Mouse (Mus musculus): ENCODE data around the gene Asap3. TPM values are rescaled to one million over a fixed set of nuclear protein-coding genes. Genes with fewer than 3 reads are reported as not detected.

Gene Asap3
- polyA plus RNA-seq, 2 experiments, result 0.66 to 1.1 TPM

DNA sequence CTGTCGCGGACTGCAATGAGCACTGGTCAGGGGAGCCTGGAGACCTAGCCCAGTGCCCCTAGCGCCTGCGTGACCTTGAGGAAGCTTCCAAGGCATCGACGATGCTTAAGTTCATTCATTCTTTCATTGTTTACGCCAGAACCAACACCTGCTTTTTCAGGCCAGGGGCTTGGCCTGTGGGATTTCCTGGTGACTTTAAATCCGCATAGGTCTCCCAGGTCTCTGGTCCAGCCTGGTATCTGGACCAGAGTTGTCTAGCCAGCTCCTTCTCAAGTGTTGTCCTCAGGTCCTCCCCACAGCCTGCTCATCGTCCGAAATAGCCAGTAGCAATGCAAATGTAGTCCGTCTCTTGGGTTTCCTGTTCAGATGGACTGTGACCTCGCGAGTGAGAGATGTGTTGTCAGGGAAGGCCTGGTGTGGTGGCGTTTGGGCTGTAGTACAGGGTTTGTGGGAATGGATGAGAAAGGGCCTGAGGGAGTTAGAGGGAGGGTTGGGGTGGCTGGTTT lies 32.9 kb upstream of the Asap3 start:
- Histone ChIP-seq H3K4me3 (ENCODE audit: insufficient read depth in 1 of 2, low read depth in 2 of 2, low read length in 2 of 2) (peak overlapping the region; percentile 68 to 92), H3K9me3 (ENCODE audit: control insufficient read depth, low read length) (no peaks in the 10 kb centered on the region), H3K4me2 (ENCODE audit: low read depth) (peak overlapping the region; percentile 97), H3K27ac (peak overlapping the region; percentile 96), H3K27me3 (ENCODE audit: control insufficient read depth, insufficient read depth, low read length) (no peaks in the 10 kb centered on the region), H3K4me1 (replicated peaks; ENCODE audit: control insufficient read depth in 2 of 2, insufficient read depth in 2 of 2, low read length in 1 of 2) (peaks cover 40 to 43% of the 10 kb centered on the region in 2 experiments), H3K9ac (replicated peaks) (peak overlapping the region; percentile 99), H3K36me3 (replicated peaks; ENCODE audit: control insufficient read depth, insufficient read depth, low read depth) (peaks cover 28% of the 10 kb centered on the region)
- DNase-seq (ENCODE audit: low read depth in 3 of 3, low spot score in 3 of 3) (no peak), ATAC-seq (ENCODE audit: insufficient read depth) (no peak)
- WGBS (ENCODE audit: insufficient replicate concordance), result 4% methylated on average over 14 of the region's 14 CpGs
- TF ChIP-seq CTCF (IDR thresholded peaks at IDR 0.05; ENCODE audit: low read depth) (no peak), EP300 (IDR thresholded peaks at IDR 0.05; ENCODE audit: low read depth) (no peak)

DNA sequence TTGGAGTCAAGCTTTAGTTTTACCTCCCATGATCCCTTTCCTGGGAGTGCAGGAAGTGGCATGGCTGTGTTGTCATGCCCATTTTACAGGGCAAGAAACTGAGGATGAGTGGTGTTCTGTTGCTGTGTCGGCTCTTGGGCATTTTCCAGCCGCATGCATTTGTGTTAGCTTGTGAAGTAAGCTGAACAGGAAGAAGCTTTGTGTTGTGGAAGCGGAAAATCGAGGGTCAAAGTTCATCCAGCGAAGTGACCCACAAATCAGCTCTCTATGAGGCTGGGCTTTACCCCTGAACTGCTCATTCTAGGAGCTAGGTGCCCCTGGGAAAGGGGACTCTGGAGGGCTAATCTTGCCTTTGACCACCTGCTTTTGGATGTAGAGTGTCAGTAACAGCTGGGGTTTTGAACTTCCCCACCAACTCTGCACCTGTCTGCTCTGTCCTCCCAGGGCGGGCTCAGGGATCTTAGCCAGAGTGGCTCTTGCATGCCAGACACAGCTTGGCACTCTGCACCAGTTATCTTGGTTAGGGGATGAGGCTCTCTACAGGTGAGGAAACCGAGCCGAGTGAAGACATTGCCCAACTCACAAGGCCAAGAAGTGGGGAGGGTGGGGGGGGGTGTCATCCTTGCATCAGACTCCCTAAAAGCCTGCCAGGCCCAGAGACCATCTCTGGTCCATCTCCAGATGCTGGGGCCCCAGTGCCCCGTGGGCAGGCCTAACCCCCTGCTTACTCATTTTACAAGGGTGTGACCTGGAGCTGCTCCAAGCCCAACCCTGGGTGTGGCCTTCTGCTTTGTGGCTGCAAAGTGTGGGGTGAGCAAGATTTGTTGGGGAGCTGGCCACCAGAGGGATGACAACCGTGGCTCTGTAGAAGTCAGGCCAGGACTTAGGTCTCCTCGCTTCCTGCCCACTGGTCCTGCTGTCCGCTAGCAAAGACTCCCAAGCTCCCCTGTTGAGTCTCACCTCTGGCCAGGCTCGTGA lies 31.7 kb upstream of the Asap3 start:
- ATAC-seq (ENCODE audit: insufficient read depth), result peak; percentile 77
- WGBS (ENCODE audit: insufficient replicate concordance), result 33% methylated on average over 13 of the region's 13 CpGs
- peak; percentile 87 to 91 (median 88) for DNase-seq (ENCODE audit: low read depth in 3 of 3, low spot score in 3 of 3)
- H3K4me2 ChIP-seq (ENCODE audit: low read depth), result peak overlapping the region; percentile 97
- TF ChIP-seq CTCF (IDR thresholded peaks at IDR 0.05; ENCODE audit: low read depth), result peak; percentile 69
- peak; percentile 78 for TF ChIP-seq EP300 (IDR thresholded peaks at IDR 0.05; ENCODE audit: low read depth)
- H3K36me3 ChIP-seq (replicated peaks; ENCODE audit: control insufficient read depth, insufficient read depth, low read depth), result peaks cover 40% of the 10 kb centered on the region
- peak overlapping the region; percentile 96 for H3K27ac ChIP-seq
- H3K27me3 ChIP-seq (ENCODE audit: control insufficient read depth, insufficient read depth, low read length), result no peaks in the 10 kb centered on the region
- peak overlapping the region; percentile 68 to 92 for H3K4me3 ChIP-seq (ENCODE audit: insufficient read depth in 1 of 2, low read depth in 2 of 2, low read length in 2 of 2)
- peaks cover 52 to 55% of the 10 kb centered on the region in 2 experiments for H3K4me1 ChIP-seq (replicated peaks; ENCODE audit: control insufficient read depth in 2 of 2, insufficient read depth in 2 of 2, low read length in 1 of 2)
- H3K9me3 ChIP-seq (ENCODE audit: control insufficient read depth, low read length), result no peaks in the 10 kb centered on the region
- peak overlapping the region; percentile 99 for H3K9ac ChIP-seq (replicated peaks)

DNA sequence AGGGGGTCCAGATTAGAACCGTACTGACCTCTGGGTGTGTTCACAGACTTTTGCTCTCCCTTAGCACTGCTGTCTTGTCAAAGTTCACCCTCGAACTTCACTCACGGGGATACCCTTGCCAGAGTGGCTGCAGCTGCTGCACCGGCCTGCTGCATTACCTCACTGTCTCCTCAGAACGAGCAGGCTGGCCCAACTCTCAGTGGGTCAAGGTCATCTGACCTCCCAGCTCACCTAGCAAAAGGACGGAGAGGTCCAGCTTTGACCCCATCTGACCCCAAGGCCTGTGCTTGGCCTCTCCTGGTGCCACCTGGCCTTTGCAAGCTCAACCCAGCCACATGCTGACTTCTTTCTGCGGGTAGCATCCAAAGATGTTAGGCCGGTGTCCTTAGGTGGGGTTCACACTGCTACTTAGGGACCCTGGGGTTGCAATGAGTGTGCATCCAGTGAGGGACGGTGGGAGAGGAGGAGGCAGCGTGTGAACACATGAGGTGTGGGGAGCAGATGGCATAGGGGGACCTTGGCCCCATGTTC lies 30.1 kb upstream of the Asap3 start:
- ATAC-seq (ENCODE audit: insufficient read depth) (no peak), DNase-seq (ENCODE audit: low read depth in 3 of 3, low spot score in 3 of 3) (no peak)
- Histone ChIP-seq H3K27me3 (ENCODE audit: control insufficient read depth, insufficient read depth, low read length) (no peaks in the 10 kb centered on the region), H3K9ac (replicated peaks) (peak overlapping the region; percentile 99), H3K4me2 (ENCODE audit: low read depth) (peak overlapping the region; percentile 97), H3K4me3 (ENCODE audit: insufficient read depth in 1 of 2, low read depth in 2 of 2, low read length in 2 of 2) (peak overlapping the region; percentile 44 to 68), H3K27ac (peak overlapping the region; percentile 96), H3K4me1 (replicated peaks; ENCODE audit: control insufficient read depth in 2 of 2, insufficient read depth in 2 of 2, low read length in 1 of 2) (peaks cover 66 to 71% of the 10 kb centered on the region in 2 experiments), H3K9me3 (ENCODE audit: control insufficient read depth, low read length) (no peaks in the 10 kb centered on the region), H3K36me3 (replicated peaks; ENCODE audit: control insufficient read depth, insufficient read depth, low read depth) (peaks cover 56% of the 10 kb centered on the region)
- WGBS (ENCODE audit: insufficient replicate concordance), result 73% methylated on average over 10 of the region's 10 CpGs
- TF ChIP-seq EP300 (IDR thresholded peaks at IDR 0.05; ENCODE audit: low read depth) (no peak), CTCF (IDR thresholded peaks at IDR 0.05; ENCODE audit: low read depth) (no peak)

DNA sequence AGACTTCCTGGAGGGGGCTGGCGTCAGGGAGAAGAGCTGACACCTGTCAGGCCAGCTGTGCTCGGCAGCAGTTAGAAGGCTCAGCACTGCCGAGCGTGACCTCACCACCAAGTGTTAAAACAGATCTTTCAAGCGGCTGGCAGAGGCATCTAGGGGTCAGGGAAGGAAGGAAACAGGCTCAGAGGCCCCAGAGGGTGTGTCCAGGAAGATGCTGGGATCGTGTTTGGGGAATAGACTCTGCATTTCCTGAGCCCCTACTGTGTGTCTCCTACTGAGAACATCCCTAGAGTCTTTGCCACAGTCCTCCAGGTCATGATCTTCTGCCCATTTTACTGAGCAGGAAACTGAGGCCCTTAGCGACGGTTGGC lies 28.9 kb upstream of the Asap3 start:
- Histone ChIP-seq H3K4me3 (ENCODE audit: insufficient read depth in 1 of 2, low read depth in 2 of 2, low read length in 2 of 2) (peak overlapping the region; percentile 44 to 68), H3K27me3 (ENCODE audit: control insufficient read depth, insufficient read depth, low read length) (no peaks in the 10 kb centered on the region), H3K9me3 (ENCODE audit: control insufficient read depth, low read length) (no peaks in the 10 kb centered on the region), H3K36me3 (replicated peaks; ENCODE audit: control insufficient read depth, insufficient read depth, low read depth) (peaks cover 68% of the 10 kb centered on the region), H3K9ac (replicated peaks) (peak overlapping the region; percentile 99), H3K4me2 (ENCODE audit: low read depth) (peak overlapping the region; percentile 97), H3K27ac (peak overlapping the region; percentile 96), H3K4me1 (replicated peaks; ENCODE audit: control insufficient read depth in 2 of 2, insufficient read depth in 2 of 2, low read length in 1 of 2) (peaks cover 62 to 68% of the 10 kb centered on the region in 2 experiments)
- ATAC-seq (ENCODE audit: insufficient read depth), result no peak; the same call in 1 of the 2 replicates
- no peak for DNase-seq (ENCODE audit: low read depth in 3 of 3, low spot score in 3 of 3)
- WGBS (ENCODE audit: insufficient replicate concordance), result 9% methylated on average over 8 of the region's 8 CpGs
- no peak for TF ChIP-seq EP300 (IDR thresholded peaks at IDR 0.05; ENCODE audit: low read depth)
- no peak; the same call in 1 of the 2 replicates for TF ChIP-seq CTCF (IDR thresholded peaks at IDR 0.05; ENCODE audit: low read depth)

All from liver, embryonic 14.5 days (tissue).